Mouse (Mus musculus): ENCODE data around the gene Gstm6. TPM values are rescaled to one million over a fixed set of nuclear protein-coding genes. Genes with fewer than 3 reads are reported as not detected.
"Not testable (repeated sequence)": the region's sequence is repeated elsewhere in the genome, so short reads cannot be mapped to it uniquely, and the experiment has no call there.

The Gstm6 gene
- polyA plus RNA-seq, 1 experiment = 1.8 TPM

DNA sequence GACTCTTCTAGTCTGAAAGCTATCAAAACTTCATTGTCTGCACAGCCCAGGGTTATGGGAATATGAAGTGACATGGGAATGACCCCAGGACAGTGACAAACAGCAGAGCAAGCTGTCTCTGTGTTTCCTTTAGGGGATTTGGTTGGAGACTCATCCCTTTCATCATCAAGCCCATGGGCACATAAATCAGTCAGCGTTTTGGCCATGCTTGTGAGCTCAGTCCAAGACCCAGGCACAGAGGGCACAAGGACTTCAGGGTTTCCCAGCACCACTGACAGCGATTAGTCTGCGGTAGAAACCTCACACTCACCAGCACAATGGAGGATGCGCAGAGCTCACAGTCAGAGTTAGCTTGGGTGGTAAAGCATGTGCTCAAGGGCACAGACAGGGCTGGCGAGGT is 10.4 kb upstream of the Gstm6 start:
- no peak for TF ChIP-seq POLR2A (IDR thresholded peaks at IDR 0.05; ENCODE audit: borderline replicate concordance, control insufficient read depth, low read depth, low read length)
- TF ChIP-seq CTCF (IDR thresholded peaks at IDR 0.05; ENCODE audit: control insufficient read depth, insufficient read depth, low read length) = no peak
- WGBS = 83% methylated on average over 5 of the region's 5 CpGs
- Histone ChIP-seq H3K4me3 (replicated peaks; ENCODE audit: control insufficient read depth, low read depth, low read length) (no peak overlapping the region), H3K4me1 (ENCODE audit: control insufficient read depth, insufficient read depth, low read length) (no peaks in the 10 kb centered on the region), H3K27ac (ENCODE audit: control insufficient read depth, insufficient read depth, low read depth, low read length, poor library complexity) (no peak overlapping the region)

DNA sequence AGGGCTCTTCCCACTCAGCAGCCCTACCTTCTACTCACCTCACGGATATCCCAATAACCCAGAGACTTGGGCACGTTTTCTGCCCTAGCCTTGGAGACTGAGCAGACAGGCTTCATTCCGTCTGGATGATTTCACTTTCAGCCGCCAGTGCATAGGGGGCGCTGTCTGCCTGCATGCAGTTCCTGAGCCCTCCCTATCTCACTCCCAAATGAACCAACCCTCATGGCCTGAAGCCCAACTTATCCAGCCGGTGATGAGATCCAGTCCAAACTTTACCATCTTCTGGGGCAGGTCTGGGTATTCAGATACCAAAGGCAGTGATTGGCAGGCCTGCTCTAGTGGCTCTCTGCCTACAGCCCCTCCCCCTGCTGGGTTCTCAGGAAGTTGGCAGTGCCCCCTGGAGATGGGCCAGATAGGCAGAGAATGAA is 9.8 kb upstream of the Gstm6 start:
- H3K4me1 ChIP-seq (ENCODE audit: control insufficient read depth, insufficient read depth, low read length) = no peaks in the 10 kb centered on the region
- H3K27ac ChIP-seq (ENCODE audit: control insufficient read depth, insufficient read depth, low read depth, low read length, poor library complexity) = no peak overlapping the region
- 18% methylated on average over 6 of the region's 6 CpGs for WGBS
- TF ChIP-seq CTCF (IDR thresholded peaks at IDR 0.05; ENCODE audit: control insufficient read depth, insufficient read depth, low read length) (peak; percentile 88), POLR2A (IDR thresholded peaks at IDR 0.05; ENCODE audit: borderline replicate concordance, control insufficient read depth, low read depth, low read length) (no peak)
- H3K4me3 ChIP-seq (replicated peaks; ENCODE audit: control insufficient read depth, low read depth, low read length) = no peak overlapping the region

DNA sequence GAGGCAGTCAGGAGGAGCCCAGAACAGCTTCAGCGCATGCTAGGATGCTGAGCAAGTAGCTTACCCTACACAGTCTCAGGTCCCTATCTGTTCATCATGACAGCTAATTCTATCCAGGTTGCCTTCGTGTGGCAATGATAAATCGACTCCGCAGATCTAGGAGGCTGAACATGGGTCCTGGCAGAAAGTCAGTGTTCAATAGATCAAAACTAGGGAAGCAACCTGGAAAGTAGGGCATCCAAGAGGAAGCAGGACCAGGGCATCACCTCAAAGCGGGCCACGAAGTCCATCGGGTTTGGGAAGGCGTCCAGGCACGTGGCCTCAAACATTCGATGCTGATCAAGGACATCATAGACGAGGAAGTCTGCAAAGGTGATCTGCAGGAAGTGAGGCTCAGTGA is 7.0 kb upstream of the Gstm6 start:
- H3K27ac ChIP-seq (ENCODE audit: control insufficient read depth, insufficient read depth, low read depth, low read length, poor library complexity) = no peak overlapping the region
- no peaks in the 10 kb centered on the region for H3K4me1 ChIP-seq (ENCODE audit: control insufficient read depth, insufficient read depth, low read length)
- 72% methylated on average over 11 of the region's 11 CpGs for WGBS
- TF ChIP-seq CTCF (IDR thresholded peaks at IDR 0.05; ENCODE audit: control insufficient read depth, insufficient read depth, low read length) (no peak), POLR2A (IDR thresholded peaks at IDR 0.05; ENCODE audit: borderline replicate concordance, control insufficient read depth, low read depth, low read length) (no peak)
- H3K4me3 ChIP-seq (replicated peaks; ENCODE audit: control insufficient read depth, low read depth, low read length) = no peak overlapping the region

DNA sequence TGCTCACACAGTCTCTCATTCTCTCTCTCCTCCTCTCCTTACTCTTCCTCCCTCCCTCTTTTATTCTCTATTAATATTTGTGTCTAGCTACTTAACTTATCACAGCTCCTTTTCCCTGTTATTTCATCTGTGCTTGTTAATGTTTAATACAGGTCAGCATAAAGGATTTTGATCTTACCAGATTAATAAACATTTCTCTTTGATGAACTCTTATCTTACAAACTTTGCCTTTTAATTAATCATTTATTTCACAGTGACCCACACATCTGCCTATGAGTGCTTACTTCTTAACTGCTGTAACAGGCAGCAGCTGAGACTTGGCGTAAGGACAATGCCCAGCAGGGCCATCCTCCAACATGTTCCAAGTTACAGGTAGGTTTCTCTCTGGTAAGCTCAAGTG is 5.9 kb upstream of the Gstm6 start:
- WGBS = 93% methylated on average over 1 of the region's 1 CpGs
- H3K4me1 ChIP-seq (ENCODE audit: control insufficient read depth, insufficient read depth, low read length); H3K4me3 ChIP-seq (replicated peaks; ENCODE audit: control insufficient read depth, low read depth, low read length); H3K27ac ChIP-seq (ENCODE audit: control insufficient read depth, insufficient read depth, low read depth, low read length, poor library complexity): not testable (repeated sequence)

DNA sequence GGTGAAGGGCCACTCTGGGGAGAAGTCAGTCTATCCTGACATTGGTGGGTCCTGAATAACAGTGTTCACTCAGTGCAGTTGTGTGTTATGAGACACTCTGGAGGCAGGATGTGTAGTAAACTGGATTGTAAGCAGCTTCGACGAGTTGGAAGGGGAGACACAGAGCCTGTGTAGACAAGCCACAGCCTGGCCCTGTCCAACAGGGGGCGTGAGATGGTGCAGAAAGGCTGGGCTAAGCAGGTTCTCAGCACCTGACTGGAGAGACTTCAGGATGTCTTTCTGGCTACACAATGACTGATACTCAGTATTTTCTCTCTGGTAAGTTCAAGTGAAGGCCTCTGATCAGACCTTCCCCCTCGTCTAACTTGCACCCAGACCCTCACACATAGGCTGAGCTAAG is 2.2 kb upstream of the Gstm6 start:
- Histone ChIP-seq H3K4me1 (ENCODE audit: control insufficient read depth, insufficient read depth, low read length) (no peaks in the 10 kb centered on the region), H3K27ac (ENCODE audit: control insufficient read depth, insufficient read depth, low read depth, low read length, poor library complexity) (no peak overlapping the region), H3K4me3 (replicated peaks; ENCODE audit: control insufficient read depth, low read depth, low read length) (no peak overlapping the region)
- peak; percentile 18; the same call in 1 of the 2 replicates for TF ChIP-seq CTCF (IDR thresholded peaks at IDR 0.05; ENCODE audit: control insufficient read depth, insufficient read depth, low read length)
- TF ChIP-seq POLR2A (IDR thresholded peaks at IDR 0.05; ENCODE audit: borderline replicate concordance, control insufficient read depth, low read depth, low read length) = no peak
- WGBS = 63% methylated on average over 4 of the region's 4 CpGs

DNA sequence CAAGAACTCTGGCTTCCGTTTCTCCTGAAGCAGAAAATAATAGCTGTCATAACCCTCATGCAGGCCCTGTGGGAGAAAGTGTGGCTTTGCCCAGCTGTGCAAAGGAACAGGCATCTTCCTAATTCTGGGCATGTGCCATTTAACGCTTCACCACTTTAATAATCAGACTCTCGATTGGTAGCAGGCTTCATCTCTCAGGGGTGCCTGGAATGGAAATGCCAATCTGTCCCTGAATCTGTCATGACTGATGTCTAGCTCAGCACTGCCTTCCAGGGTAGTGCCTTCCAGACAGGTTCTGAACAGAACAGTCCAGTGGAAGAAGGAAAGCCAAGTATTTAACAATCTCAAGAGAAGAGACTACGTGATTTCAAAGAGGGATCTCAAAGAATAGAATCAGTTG is 2.3 kb downstream of the Gstm6 start:
- no peaks in the 10 kb centered on the region; the same call in 1 of the 2 replicates for H3K4me1 ChIP-seq (ENCODE audit: control insufficient read depth, insufficient read depth, low read length)
- no peak overlapping the region for H3K4me3 ChIP-seq (replicated peaks; ENCODE audit: control insufficient read depth, low read depth, low read length)
- TF ChIP-seq CTCF (IDR thresholded peaks at IDR 0.05; ENCODE audit: control insufficient read depth, insufficient read depth, low read length) (no peak), POLR2A (IDR thresholded peaks at IDR 0.05; ENCODE audit: borderline replicate concordance, control insufficient read depth, low read depth, low read length) (no peak)
- WGBS = 77% methylated on average over 4 of the region's 4 CpGs
- no peak overlapping the region for H3K27ac ChIP-seq (ENCODE audit: control insufficient read depth, insufficient read depth, low read depth, low read length, poor library complexity)

DNA sequence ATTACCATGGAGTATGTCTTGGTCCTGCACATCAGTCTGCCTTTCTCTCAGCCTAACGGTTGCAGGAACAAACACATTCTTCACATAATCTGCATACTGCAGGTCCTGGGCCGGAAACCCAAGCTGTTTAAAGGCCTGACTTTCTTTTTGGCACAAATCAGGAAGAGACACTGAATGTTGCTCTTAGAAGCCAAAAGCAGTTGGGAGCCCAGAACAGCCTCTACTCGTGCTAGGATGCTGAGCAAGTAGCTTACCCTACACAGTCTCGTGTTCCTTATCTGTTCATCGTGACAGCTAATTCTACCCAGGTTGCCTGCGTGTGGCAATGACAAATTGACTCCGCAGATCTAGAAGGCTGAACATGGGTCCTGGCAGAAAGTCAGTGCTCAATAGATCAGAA is 3.0 kb downstream of the Gstm6 start:
- Histone ChIP-seq H3K27ac (ENCODE audit: control insufficient read depth, insufficient read depth, low read depth, low read length, poor library complexity) (no peak overlapping the region), H3K4me3 (replicated peaks; ENCODE audit: control insufficient read depth, low read depth, low read length) (no peak overlapping the region), H3K4me1 (ENCODE audit: control insufficient read depth, insufficient read depth, low read length) (no peaks in the 10 kb centered on the region; the same call in 1 of the 2 replicates)
- WGBS = 50% methylated on average over 7 of the region's 7 CpGs
- TF ChIP-seq CTCF (IDR thresholded peaks at IDR 0.05; ENCODE audit: control insufficient read depth, insufficient read depth, low read length) (no peak), POLR2A (IDR thresholded peaks at IDR 0.05; ENCODE audit: borderline replicate concordance, control insufficient read depth, low read depth, low read length) (no peak)

DNA sequence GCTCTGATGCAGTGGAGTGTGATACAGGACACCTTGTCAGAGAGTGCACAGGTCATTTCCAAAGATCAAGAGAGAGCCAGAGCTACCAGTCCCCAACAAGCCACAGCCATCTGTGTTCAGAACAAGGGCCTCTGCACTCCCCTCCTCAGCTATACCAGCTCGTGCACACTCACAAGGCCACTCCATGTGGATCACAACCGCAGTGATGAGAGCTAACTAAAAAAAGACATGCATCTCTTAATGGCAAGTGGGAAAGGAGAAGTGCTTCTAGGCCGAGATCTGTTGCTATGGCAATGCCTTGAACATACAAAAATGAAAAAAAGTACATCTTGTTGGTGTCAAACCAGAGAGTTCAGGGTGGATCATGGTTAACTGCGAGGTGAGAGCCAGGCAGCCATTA is 3.7 kb downstream of the Gstm6 start:
- no peak overlapping the region for H3K4me3 ChIP-seq (replicated peaks; ENCODE audit: control insufficient read depth, low read depth, low read length)

DNA sequence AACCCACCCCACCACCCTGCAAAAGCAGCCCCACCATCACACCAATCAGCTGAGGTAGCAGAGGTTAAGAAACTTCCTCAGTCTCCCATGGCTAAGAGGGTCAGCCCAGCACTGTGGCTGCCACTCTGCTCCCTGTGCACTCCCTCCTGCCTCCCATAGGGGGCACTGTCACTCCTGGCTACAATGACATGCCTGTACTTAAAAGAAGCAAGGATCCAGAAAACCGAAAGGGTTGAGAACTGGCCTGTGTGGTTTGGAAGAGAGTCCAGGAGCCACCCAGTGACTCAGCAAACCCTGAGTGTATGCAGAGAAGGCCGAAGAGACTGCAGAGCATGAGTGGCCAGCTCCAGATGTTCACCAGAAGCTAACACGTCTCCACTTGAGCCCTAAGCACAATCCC is 4.1 kb downstream of the Gstm6 start:
- TF ChIP-seq POLR2A (IDR thresholded peaks at IDR 0.05; ENCODE audit: borderline replicate concordance, control insufficient read depth, low read depth, low read length) (no peak), CTCF (IDR thresholded peaks at IDR 0.05; ENCODE audit: control insufficient read depth, insufficient read depth, low read length) (peak; percentile 87)
- WGBS = 9% methylated on average over 3 of the region's 3 CpGs

More for the DNA sequence above, 3.7 kb downstream of the Gstm6 start:
- 14% methylated on average over 4 of the region's 4 CpGs for WGBS
- Histone ChIP-seq H3K4me1 (ENCODE audit: control insufficient read depth, insufficient read depth, low read length) (no peaks in the 10 kb centered on the region; the same call in 1 of the 2 replicates), H3K27ac (ENCODE audit: control insufficient read depth, insufficient read depth, low read depth, low read length, poor library complexity) (no peak overlapping the region)
- TF ChIP-seq CTCF (IDR thresholded peaks at IDR 0.05; ENCODE audit: control insufficient read depth, insufficient read depth, low read length) = no peak
- no peak for TF ChIP-seq POLR2A (IDR thresholded peaks at IDR 0.05; ENCODE audit: borderline replicate concordance, control insufficient read depth, low read depth, low read length)

More for the DNA sequence above, 4.1 kb downstream of the Gstm6 start:
- no peak overlapping the region for H3K4me3 ChIP-seq (replicated peaks; ENCODE audit: control insufficient read depth, low read depth, low read length)
- H3K27ac ChIP-seq (ENCODE audit: control insufficient read depth, insufficient read depth, low read depth, low read length, poor library complexity) = no peak overlapping the region
- no peaks in the 10 kb centered on the region; the same call in 1 of the 2 replicates for H3K4me1 ChIP-seq (ENCODE audit: control insufficient read depth, insufficient read depth, low read length)
